Mouse (Mus musculus) kidney, postnatal 0 days (tissue): ENCODE measurements around the gene Sh3pxd2b. TPM values are rescaled to one million over a fixed set of nuclear protein-coding genes. Genes with fewer than 3 reads are reported as not detected.
A peak's percentile ranks its signal among the peaks of the same experiment; 100 is the strongest.

ENCODE experiments used
- ATAC-seq: fragments of 200-750 bp; cut with Nextera tagmentation; replicated peaks from 2 replicates; pipeline ENCODE4 v1.8.0; 2017; ENCODE audit warnings: low read depth, moderate number of reproducible peaks, moderate TSS enrichment, moderate library complexity; ENCODE audit not compliant: low FRiP score
- DNase-seq: peaks from one replicate; pipeline ENCODE4 v3.0.0-alpha.2; 2016; ENCODE audit warnings: low spot score
- H3K27ac ChIP-seq: fragments of 300-500 bp; sonication (generic); 2 replicates; pipeline ENCODE4 v1.5.1; 2014; ENCODE audit warnings: mild to moderate bottlenecking
- H3K27me3 ChIP-seq: fragments of 300-500 bp; sonication (generic); 2 replicates; pipeline ENCODE4 v1.6.1; 2014; ENCODE audit warnings: low read length, mixed read lengths; ENCODE audit not compliant: insufficient read depth
- H3K36me3 ChIP-seq: fragments of 300-500 bp; sonication (generic); 2 replicates; pipeline ENCODE4 v1.6.1; 2014; ENCODE audit warnings: low read length, mixed read lengths; ENCODE audit not compliant: insufficient read depth
- H3K4me1 ChIP-seq: fragments of 300-500 bp; sonication (generic); replicated peaks from 2 replicates; pipeline ENCODE4 v1.6.1; 2014; ENCODE audit warnings: antibody characterized with exemption, low read length, mixed read lengths; ENCODE audit not compliant: insufficient read depth
- H3K4me2 ChIP-seq: fragments of 300-500 bp; sonication (generic); 2 replicates; pipeline ENCODE4 v1.6.1; 2014; ENCODE audit warnings: mild to moderate bottlenecking, low read length, moderate library complexity, mixed read lengths
- H3K4me3 ChIP-seq: fragments of 300-500 bp; sonication (generic); replicated peaks from 2 replicates; pipeline ENCODE4 v1.5.1; 2014; ENCODE audit warnings: low read depth, low read length
- H3K9ac ChIP-seq: fragments of 300-500 bp; sonication (generic); 2 replicates; pipeline ENCODE4 v1.6.1; 2014; ENCODE audit warnings: low read depth, low read length
- H3K9me3 ChIP-seq: fragments of 300-500 bp; sonication (generic); replicated peaks from 2 replicates; pipeline ENCODE4 v1.6.1; 2016; ENCODE audit warnings: low read length, inconsistent platforms, mixed read lengths
- CTCF ChIP-seq: IDR thresholded peaks from 2 replicates; pipeline ENCODE4 v1.5.1; 2016; ENCODE audit warnings: antibody characterized with exemption, low read depth, mild to moderate bottlenecking, moderate library complexity
- WGBS: fragments of 180-500 bp; shearing (Covaris S2); extraction: QIAGEN DNeasy Blood & Tissue Kit; methylation state at CpG from one replicate; pipeline ENCODE4 v1.1.7; 2014; 5-methylcytosine and 5-hydroxymethylcytosine counted together
- polyA plus RNA-seq: library from polyadenylated mRNA; unstranded; fragments of >200 nt; fragmentation: Nextera tagmentation; extraction: Ambion mirVana; gene quantifications from 2 replicates; pipeline ENCODE4 v1.2.1, GENCODE M21; 2015

Sh3pxd2b gene
- polyA plus RNA-seq, 1 experiment from 2014 or later, result 6.6 TPM

- 71% methylated on average over 10 of the region's 10 CpGs for WGBS
- Histone ChIP-seq H3K27ac (no peak overlapping the region), H3K9me3 (no peaks in the 10 kb centered on the region), H3K4me2 (no peak overlapping the region), H3K4me3 (no peak overlapping the region), H3K4me1 (0 out of 2 replicates have a peak, but pooled peaks cover 4% of the 10 kb centered on the region), H3K9ac (no peak overlapping the region), H3K27me3 (no peaks in the 10 kb centered on the region), H3K36me3 (peaks cover 34% of the 10 kb centered on the region)
- no peak for TF ChIP-seq CTCF
- no peak for ATAC-seq
- no peak for DNase-seq
These were observed 77.5 kb downstream of the Sh3pxd2b start for GRCm38 (mm10) chr11:32425043-32425658.

GRCm38 (mm10) chr11:32427537-32427936 is 79.9 kb downstream of the Sh3pxd2b start:
- H3K9me3 ChIP-seq, result no peaks in the 10 kb centered on the region
- H3K4me1 ChIP-seq, result 0 out of 2 replicates have a peak, but pooled peaks cover 4% of the 10 kb centered on the region
- no peak for DNase-seq
- H3K27ac ChIP-seq, result no peak overlapping the region
- H3K27me3 ChIP-seq, result no peaks in the 10 kb centered on the region
- no peak overlapping the region for H3K4me2 ChIP-seq
- H3K4me3 ChIP-seq, result no peak overlapping the region
- no peak for ATAC-seq
- H3K36me3 ChIP-seq, result peaks cover 20% of the 10 kb centered on the region
- no peak overlapping the region for H3K9ac ChIP-seq
- no peak for TF ChIP-seq CTCF
- 54% methylated on average over 7 of the region's 7 CpGs for whole genome bisulfite sequencing

- ATAC-seq (peak; percentile 76; the same call in 1 of the 2 replicates), DNase-seq (peak; percentile 90)
- Histone ChIP-seq H3K4me2 (no peak overlapping the region), H3K36me3 (no peaks in the 10 kb centered on the region), H3K27ac (peak overlapping the region; percentile 69; the same call in 1 of the 2 replicates), H3K27me3 (no peaks in the 10 kb centered on the region), H3K4me1 (no peaks in the 10 kb centered on the region), H3K9me3 (0 out of 2 replicates have a peak, but pooled peaks cover 2% of the 10 kb centered on the region), H3K9ac (no peak overlapping the region), H3K4me3 (no peak overlapping the region)
- no peak for TF ChIP-seq CTCF
- 50% methylated on average over 6 of the region's 6 CpGs for WGBS
These were observed 87.9 kb downstream of the Sh3pxd2b start for GRCm38 (mm10) chr11:32435410-32436060.

- no peak for DNase-seq
- H3K27me3 ChIP-seq, result no peaks in the 10 kb centered on the region
- WGBS, result 79% methylated on average over 3 of the region's 3 CpGs
- no peak overlapping the region for H3K27ac ChIP-seq
- ATAC-seq, result no peak
- no peak overlapping the region for H3K4me2 ChIP-seq
- 0 out of 2 replicates have a peak, but pooled peaks cover 2% of the 10 kb centered on the region for H3K9me3 ChIP-seq
- H3K4me1 ChIP-seq, result no peaks in the 10 kb centered on the region
- no peak overlapping the region for H3K9ac ChIP-seq
- H3K36me3 ChIP-seq, result no peaks in the 10 kb centered on the region
- no peak overlapping the region for H3K4me3 ChIP-seq
- no peak for TF ChIP-seq CTCF
These were observed 95.0 kb downstream of the Sh3pxd2b start for GRCm38 (mm10) chr11:32442576-32442975.

- ATAC-seq (no peak), DNase-seq (no peak)
- 41% methylated on average over 1 of the region's 1 CpGs for WGBS
- TF ChIP-seq CTCF, result no peak
- Histone ChIP-seq H3K9ac (no peak overlapping the region), H3K4me2 (no peak overlapping the region), H3K9me3 (0 out of 2 replicates have a peak, but pooled peaks cover 2% of the 10 kb centered on the region), H3K27me3 (no peaks in the 10 kb centered on the region), H3K4me1 (no peaks in the 10 kb centered on the region), H3K36me3 (no peaks in the 10 kb centered on the region), H3K4me3 (no peak overlapping the region), H3K27ac (no peak overlapping the region)
These were observed 96.6 kb downstream of the Sh3pxd2b start for GRCm38 (mm10) chr11:32444266-32444665.

GRCm38 (mm10) chr11:32445135-32445534 is 97.5 kb downstream of the Sh3pxd2b start:
- Histone ChIP-seq H3K9ac (no peak overlapping the region), H3K9me3 (0 out of 2 replicates have a peak, but pooled peaks cover 2% of the 10 kb centered on the region), H3K27me3 (no peaks in the 10 kb centered on the region), H3K27ac (no peak overlapping the region), H3K4me2 (no peak overlapping the region), H3K4me1 (no peaks in the 10 kb centered on the region), H3K36me3 (no peaks in the 10 kb centered on the region), H3K4me3 (no peak overlapping the region)
- 79% methylated on average over 1 of the region's 1 CpGs for WGBS
- DNase-seq (no peak), ATAC-seq (no peak)
- no peak for TF ChIP-seq CTCF
